Mouse (Mus musculus): ENCODE data around the gene Lhx4. TPM values are rescaled to one million over a fixed set of nuclear protein-coding genes. Genes with fewer than 3 reads are reported as not detected.

The Lhx4 gene
- polyA plus RNA-seq, 1 experiment from 2014 or later: not detected

GRCm38 (mm10) chr1:155693443-155693842 is 58.0 kb downstream of the Lhx4 start:
- WGBS: 42% methylated on average over 5 of the region's 5 CpGs
- no peaks in the 10 kb centered on the region for H3K9me3 ChIP-seq (replicated peaks; ENCODE audit: low read length)
- 0 out of 2 replicates have a peak, but pooled peaks cover 3% of the 10 kb centered on the region for H3K4me1 ChIP-seq (replicated peaks; ENCODE audit: insufficient read depth, low read length)
- no peak overlapping the region for H3K27ac ChIP-seq
- DNase-seq (ENCODE audit: low spot score) (no peak), ATAC-seq (replicated peaks; ENCODE audit: low FRiP score, low read depth) (no peak)
- H3K4me2 ChIP-seq (ENCODE audit: low read length): no peak overlapping the region
- no peak for TF ChIP-seq CTCF (IDR thresholded peaks at IDR 0.05; ENCODE audit: low read depth)
- H3K36me3 ChIP-seq (ENCODE audit: insufficient read depth, low read length): no peaks in the 10 kb centered on the region
- no peak overlapping the region for H3K4me3 ChIP-seq (replicated peaks; ENCODE audit: low read depth, low read length)
- no peaks in the 10 kb centered on the region for H3K27me3 ChIP-seq (ENCODE audit: insufficient read depth, low read length)
- H3K9ac ChIP-seq (ENCODE audit: low read depth, low read length): no peak overlapping the region

- Histone ChIP-seq H3K4me1 (replicated peaks; ENCODE audit: insufficient read depth, low read length) (no peaks in the 10 kb centered on the region), H3K9me3 (replicated peaks; ENCODE audit: low read length) (no peaks in the 10 kb centered on the region), H3K9ac (ENCODE audit: low read depth, low read length) (no peak overlapping the region), H3K36me3 (ENCODE audit: insufficient read depth, low read length) (no peaks in the 10 kb centered on the region), H3K4me2 (ENCODE audit: low read length) (no peak overlapping the region), H3K27ac (no peak overlapping the region), H3K4me3 (replicated peaks; ENCODE audit: low read depth, low read length) (no peak overlapping the region), H3K27me3 (ENCODE audit: insufficient read depth, low read length) (no peaks in the 10 kb centered on the region)
- DNase-seq (ENCODE audit: low spot score) (no peak), ATAC-seq (replicated peaks; ENCODE audit: low FRiP score, low read depth) (no peak)
- TF ChIP-seq CTCF (IDR thresholded peaks at IDR 0.05; ENCODE audit: low read depth): no peak
- 62% methylated on average over 11 of the region's 11 CpGs for WGBS
These were observed 58.5 kb downstream of the Lhx4 start for GRCm38 (mm10) chr1:155693026-155693425.

- H3K27me3 ChIP-seq (ENCODE audit: insufficient read depth, low read length): no peaks in the 10 kb centered on the region
These were observed 59.3 kb downstream of the Lhx4 start for GRCm38 (mm10) chr1:155692230-155692629.

GRCm38 (mm10) chr1:155689558-155689957 is 61.9 kb downstream of the Lhx4 start:
- Histone ChIP-seq H3K4me3 (replicated peaks; ENCODE audit: low read depth, low read length) (no peak overlapping the region), H3K36me3 (ENCODE audit: insufficient read depth, low read length) (no peaks in the 10 kb centered on the region), H3K4me1 (replicated peaks; ENCODE audit: insufficient read depth, low read length) (no peaks in the 10 kb centered on the region), H3K4me2 (ENCODE audit: low read length) (no peak overlapping the region), H3K27me3 (ENCODE audit: insufficient read depth, low read length) (no peaks in the 10 kb centered on the region), H3K9me3 (replicated peaks; ENCODE audit: low read length) (no peaks in the 10 kb centered on the region), H3K27ac (no peak overlapping the region), H3K9ac (ENCODE audit: low read depth, low read length) (no peak overlapping the region)
- 95% methylated on average over 5 of the region's 5 CpGs for WGBS
- no peak for TF ChIP-seq CTCF (IDR thresholded peaks at IDR 0.05; ENCODE audit: low read depth)
- ATAC-seq (replicated peaks; ENCODE audit: low FRiP score, low read depth) (no peak), DNase-seq (ENCODE audit: low spot score) (no peak)

More at GRCm38 (mm10) chr1:155692230-155692629, 59.3 kb downstream of the Lhx4 start:
- H3K9me3 ChIP-seq (replicated peaks; ENCODE audit: low read length): no peaks in the 10 kb centered on the region
- no peak overlapping the region for H3K4me2 ChIP-seq (ENCODE audit: low read length)
- no peak for ATAC-seq (replicated peaks; ENCODE audit: low FRiP score, low read depth)
- H3K36me3 ChIP-seq (ENCODE audit: insufficient read depth, low read length): no peaks in the 10 kb centered on the region
- 95% methylated on average over 6 of the region's 6 CpGs for WGBS
- H3K27ac ChIP-seq: no peak overlapping the region
- TF ChIP-seq CTCF (IDR thresholded peaks at IDR 0.05; ENCODE audit: low read depth): no peak
- H3K9ac ChIP-seq (ENCODE audit: low read depth, low read length): no peak overlapping the region
- no peak overlapping the region for H3K4me3 ChIP-seq (replicated peaks; ENCODE audit: low read depth, low read length)
- no peak for DNase-seq (ENCODE audit: low spot score)
- no peaks in the 10 kb centered on the region for H3K4me1 ChIP-seq (replicated peaks; ENCODE audit: insufficient read depth, low read length)

GRCm38 (mm10) chr1:155689141-155689540 is 62.3 kb downstream of the Lhx4 start:
- no peaks in the 10 kb centered on the region for H3K27me3 ChIP-seq (ENCODE audit: insufficient read depth, low read length)
- no peak overlapping the region for H3K4me2 ChIP-seq (ENCODE audit: low read length)
- no peaks in the 10 kb centered on the region for H3K4me1 ChIP-seq (replicated peaks; ENCODE audit: insufficient read depth, low read length)
- H3K9me3 ChIP-seq (replicated peaks; ENCODE audit: low read length): no peaks in the 10 kb centered on the region
- no peaks in the 10 kb centered on the region for H3K36me3 ChIP-seq (ENCODE audit: insufficient read depth, low read length)
- no peak overlapping the region for H3K27ac ChIP-seq
- no peak overlapping the region for H3K9ac ChIP-seq (ENCODE audit: low read depth, low read length)
- TF ChIP-seq CTCF (IDR thresholded peaks at IDR 0.05; ENCODE audit: low read depth): no peak
- DNase-seq (ENCODE audit: low spot score) (no peak), ATAC-seq (replicated peaks; ENCODE audit: low FRiP score, low read depth) (no peak)
- no peak overlapping the region for H3K4me3 ChIP-seq (replicated peaks; ENCODE audit: low read depth, low read length)
- 85% methylated on average over 4 of the region's 4 CpGs for WGBS

- WGBS: 65% methylated on average over 15 of the region's 15 CpGs
- Histone ChIP-seq H3K4me3 (replicated peaks; ENCODE audit: low read depth, low read length) (no peak overlapping the region), H3K4me2 (ENCODE audit: low read length) (no peak overlapping the region), H3K36me3 (ENCODE audit: insufficient read depth, low read length) (no peaks in the 10 kb centered on the region), H3K9me3 (replicated peaks; ENCODE audit: low read length) (no peaks in the 10 kb centered on the region), H3K27me3 (ENCODE audit: insufficient read depth, low read length) (no peaks in the 10 kb centered on the region), H3K9ac (ENCODE audit: low read depth, low read length) (no peak overlapping the region), H3K27ac (no peak overlapping the region), H3K4me1 (replicated peaks; ENCODE audit: insufficient read depth, low read length) (no peaks in the 10 kb centered on the region)
- DNase-seq (ENCODE audit: low spot score) (no peak), ATAC-seq (replicated peaks; ENCODE audit: low FRiP score, low read depth) (no peak)
- no peak for TF ChIP-seq CTCF (IDR thresholded peaks at IDR 0.05; ENCODE audit: low read depth)
These were observed 64.7 kb downstream of the Lhx4 start for GRCm38 (mm10) chr1:155686816-155687215.

GRCm38 (mm10) chr1:155681116-155681799 is 70.2 kb downstream of the Lhx4 start:
- H3K4me3 ChIP-seq (replicated peaks; ENCODE audit: low read depth, low read length): no peak overlapping the region
- H3K36me3 ChIP-seq (ENCODE audit: insufficient read depth, low read length): no peaks in the 10 kb centered on the region
- H3K27ac ChIP-seq: no peak overlapping the region
- H3K27me3 ChIP-seq (ENCODE audit: insufficient read depth, low read length): no peaks in the 10 kb centered on the region
- no peak overlapping the region for H3K4me2 ChIP-seq (ENCODE audit: low read length)
- no peaks in the 10 kb centered on the region for H3K9me3 ChIP-seq (replicated peaks; ENCODE audit: low read length)
- TF ChIP-seq CTCF (IDR thresholded peaks at IDR 0.05; ENCODE audit: low read depth): no peak
- no peak for DNase-seq (ENCODE audit: low spot score)
- no peak overlapping the region for H3K9ac ChIP-seq (ENCODE audit: low read depth, low read length)
- H3K4me1 ChIP-seq (replicated peaks; ENCODE audit: insufficient read depth, low read length): no peaks in the 10 kb centered on the region
- ATAC-seq (replicated peaks; ENCODE audit: low FRiP score, low read depth): no peak
- WGBS: 46% methylated on average over 10 of the region's 10 CpGs

Measured in kidney, postnatal 0 days (tissue).